Mouse (Mus musculus): Measurements from ENCODE around the gene Pomgnt1. TPM values are rescaled to one million over a fixed set of nuclear protein-coding genes. Genes with fewer than 3 reads are reported as not detected.

The Pomgnt1 gene
- total RNA-seq, 1 experiment from 2014 or later, result 15.9 TPM

DNA sequence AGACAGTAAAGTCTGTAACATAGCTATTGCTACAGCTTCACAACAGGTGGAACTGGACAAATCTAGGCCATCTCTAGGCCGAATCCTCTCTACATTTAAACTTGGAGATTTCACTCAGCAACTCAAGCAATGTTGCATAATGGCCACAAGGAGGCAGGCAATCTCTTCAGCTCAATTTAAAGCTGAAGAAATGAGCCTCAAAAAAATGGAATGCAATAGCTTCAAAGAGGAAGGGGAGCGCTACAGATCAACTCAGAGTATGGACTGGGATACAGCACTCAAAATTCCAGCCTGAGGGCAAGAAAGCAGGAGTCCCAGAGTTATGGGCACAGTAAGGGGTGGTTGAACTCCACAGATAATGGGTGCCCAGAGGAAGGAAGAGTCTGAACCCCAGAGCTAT, 11.3 kb downstream of the Pomgnt1 start:
- ATAC-seq (replicated peaks; ENCODE audit: low read depth, poor library complexity, severe bottlenecking), result peak; percentile 87

- ATAC-seq (replicated peaks; ENCODE audit: low read depth, poor library complexity, severe bottlenecking), result no peak
Observed at GRCm38 (mm10) chr4:116137421-116137996, 13.9 kb downstream of the Pomgnt1 start.

GRCm38 (mm10) chr4:116140801-116141574, 17.3 kb downstream of the Pomgnt1 start:
- no peak for ATAC-seq (replicated peaks; ENCODE audit: low read depth, poor library complexity, severe bottlenecking)

DNA sequence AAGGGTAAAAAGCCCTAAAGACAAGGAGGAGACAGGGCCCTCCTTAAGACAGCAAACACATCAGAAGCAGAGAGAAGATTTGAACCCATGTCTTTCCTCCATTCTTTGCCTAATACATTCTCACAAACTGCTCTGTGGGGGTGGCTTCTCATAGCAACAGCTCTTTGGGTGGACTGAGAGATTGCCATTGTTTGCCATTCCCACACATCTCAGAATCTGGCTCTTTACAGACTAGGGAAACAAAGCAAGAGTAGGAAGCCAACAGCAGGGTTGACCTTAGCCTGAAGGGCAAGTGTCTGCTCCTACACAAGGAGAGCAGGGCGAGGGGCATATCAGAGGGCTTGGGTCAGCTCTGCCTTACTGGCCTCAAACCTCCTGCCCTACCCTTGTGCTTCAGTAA, 18.1 kb downstream of the Pomgnt1 start:
- ATAC-seq (replicated peaks; ENCODE audit: low read depth, poor library complexity, severe bottlenecking), result no peak

DNA sequence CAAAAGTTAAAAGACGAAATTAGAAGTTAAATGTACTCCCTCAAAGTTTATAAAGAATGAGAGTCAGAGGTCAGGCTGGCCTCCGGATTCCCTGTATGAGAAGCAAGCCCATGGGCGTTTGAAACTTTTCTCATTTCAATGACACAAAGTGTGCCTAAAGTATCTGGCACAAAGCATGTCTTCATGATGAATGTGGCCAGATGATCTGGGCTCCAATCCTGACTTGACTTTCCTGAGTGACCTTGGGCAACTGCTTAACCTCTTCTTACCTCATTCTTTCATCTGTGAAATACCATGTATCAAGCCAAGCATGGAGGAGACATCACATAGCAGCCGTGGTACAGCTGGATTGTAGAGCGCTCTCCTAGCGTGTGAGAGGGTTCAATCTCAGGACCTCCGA, 18.6 kb downstream of the Pomgnt1 start:
- no peak for ATAC-seq (replicated peaks; ENCODE audit: low read depth, poor library complexity, severe bottlenecking)

DNA sequence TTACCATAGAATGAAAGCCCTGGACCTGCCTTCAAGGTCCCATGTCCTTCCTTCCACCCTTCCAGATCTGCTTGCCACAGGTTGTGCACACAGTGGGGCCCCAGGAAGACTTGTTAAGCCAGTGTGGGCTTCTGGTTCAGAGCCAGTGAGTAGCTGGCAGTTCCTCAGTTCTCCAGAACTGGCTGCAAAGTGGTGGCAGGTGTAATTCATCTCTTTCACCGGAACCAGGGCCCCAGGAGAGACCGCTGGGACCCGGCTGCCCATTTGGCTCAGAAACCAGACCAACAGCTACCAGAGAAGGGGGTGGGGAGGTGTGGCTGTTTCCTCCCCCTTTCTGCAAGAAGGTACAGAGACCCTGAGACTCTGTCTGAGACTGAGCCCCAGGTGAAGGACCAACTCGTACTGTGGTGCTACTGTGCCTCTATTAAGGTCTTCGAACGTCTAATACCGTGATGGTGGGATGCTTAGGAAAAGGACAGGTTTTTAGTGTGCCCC, 19.7 kb downstream of the Pomgnt1 start:
- peak; percentile 43; the same call in 1 of the 2 replicates for ATAC-seq (replicated peaks; ENCODE audit: low read depth, poor library complexity, severe bottlenecking)

GRCm38 (mm10) chr4:116143891-116144717, 20.5 kb downstream of the Pomgnt1 start:
- peak; percentile 73 for ATAC-seq (replicated peaks; ENCODE audit: low read depth, poor library complexity, severe bottlenecking)

- no peak for ATAC-seq (replicated peaks; ENCODE audit: low read depth, poor library complexity, severe bottlenecking)
Observed at GRCm38 (mm10) chr4:116149812-116150155, 26.1 kb downstream of the Pomgnt1 start.

GRCm38 (mm10) chr4:116150156-116150861, 26.7 kb downstream of the Pomgnt1 start:
- peak; percentile 71 for ATAC-seq (replicated peaks; ENCODE audit: low read depth, poor library complexity, severe bottlenecking)

DNA sequence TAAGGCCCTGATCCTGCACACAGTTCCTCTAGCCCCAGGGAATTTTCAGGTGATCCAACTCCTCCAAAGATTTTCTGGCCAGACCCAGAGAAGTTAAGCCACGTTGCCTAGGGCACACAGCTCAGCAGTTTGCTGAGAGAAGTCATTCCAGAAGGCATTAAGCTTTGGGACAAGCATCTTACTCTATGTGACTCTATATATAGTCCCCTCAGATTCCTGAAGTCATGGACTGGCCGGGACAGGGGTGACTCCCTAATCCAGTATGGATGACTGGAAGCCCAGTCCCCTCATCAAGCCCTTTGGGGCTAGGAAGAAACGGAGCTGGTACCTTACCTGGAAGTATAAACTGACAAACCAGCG, 27.2 kb downstream of the Pomgnt1 start:
- no peak for ATAC-seq (replicated peaks; ENCODE audit: low read depth, poor library complexity, severe bottlenecking)

- ATAC-seq (replicated peaks; ENCODE audit: low read depth, poor library complexity, severe bottlenecking), result no peak
Observed at GRCm38 (mm10) chr4:116151238-116151637, 27.6 kb downstream of the Pomgnt1 start, which contains the start of gene Lurap1. Gene Lurap1, minus strand, starts transcription at chr4:116151338.

GRCm38 (mm10) chr4:116152702-116153101, 29.1 kb downstream of the Pomgnt1 start:
- ATAC-seq (replicated peaks; ENCODE audit: low read depth, poor library complexity, severe bottlenecking), result no peak

GRCm38 (mm10) chr4:116157882-116158281, 34.2 kb downstream of the Pomgnt1 start:
- ATAC-seq (replicated peaks; ENCODE audit: low read depth, poor library complexity, severe bottlenecking), result no peak

- peak; percentile 70 for ATAC-seq (replicated peaks; ENCODE audit: low read depth, poor library complexity, severe bottlenecking)
Observed at GRCm38 (mm10) chr4:116159912-116160311, 36.3 kb downstream of the Pomgnt1 start.

DNA sequence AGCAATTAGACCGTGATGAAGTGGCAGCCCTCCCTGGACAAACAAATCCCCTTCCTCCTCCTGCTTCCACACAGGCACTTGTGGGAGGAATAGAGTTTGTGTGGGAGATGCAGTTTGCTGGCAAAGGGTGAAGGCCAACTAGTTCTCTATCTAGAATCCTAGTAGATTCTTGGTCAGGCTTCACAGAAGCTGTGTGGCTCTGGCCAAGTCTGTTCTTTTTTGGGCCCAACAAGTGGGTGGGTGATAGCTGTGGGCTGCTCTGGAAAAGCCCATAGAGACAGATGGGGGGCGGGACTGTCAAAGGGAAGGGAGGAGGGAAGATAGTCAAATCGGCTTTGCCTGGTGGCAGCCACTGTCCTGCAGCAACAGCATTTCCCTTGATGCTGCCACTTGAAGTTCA, 37.1 kb downstream of the Pomgnt1 start:
- no peak for ATAC-seq (replicated peaks; ENCODE audit: low read depth, poor library complexity, severe bottlenecking)

GRCm38 (mm10) chr4:116162142-116162541, 38.5 kb downstream of the Pomgnt1 start:
- ATAC-seq (replicated peaks; ENCODE audit: low read depth, poor library complexity, severe bottlenecking), result no peak

GRCm38 (mm10) chr4:116164759-116165554, 41.3 kb downstream of the Pomgnt1 start:
- ATAC-seq (replicated peaks; ENCODE audit: low read depth, poor library complexity, severe bottlenecking), result no peak

GRCm38 (mm10) chr4:116165708-116166407, 42.2 kb downstream of the Pomgnt1 start:
- no peak for ATAC-seq (replicated peaks; ENCODE audit: low read depth, poor library complexity, severe bottlenecking)

DNA sequence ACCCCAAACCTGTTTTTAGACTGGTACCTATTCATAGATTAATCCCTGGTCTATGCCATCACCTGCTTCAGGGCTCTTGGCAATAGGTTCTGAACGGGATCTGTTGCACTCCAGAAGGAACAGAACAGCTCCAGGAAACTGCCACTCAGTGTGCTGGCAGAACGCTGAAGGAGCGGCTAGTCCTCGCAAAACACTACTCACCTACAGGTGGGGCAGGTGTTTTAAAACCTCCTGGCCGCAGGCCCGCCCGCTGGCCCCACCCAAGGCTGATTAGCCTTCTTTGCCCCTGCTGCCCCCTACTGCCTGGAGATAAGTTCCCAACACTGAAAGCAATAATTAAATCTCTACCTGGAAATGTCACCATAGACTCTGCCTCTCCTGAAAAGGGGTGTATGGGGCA, 43.8 kb downstream of the Pomgnt1 start, which contains the start of gene Tspan1:
TSS of gene Tspan1 (minus strand) at position 198 of the 400 bp plus-strand sequence.
- no peak for ATAC-seq (replicated peaks; ENCODE audit: low read depth, poor library complexity, severe bottlenecking)
